Mouse (Mus musculus) embryo, embryonic 10.5 days (tissue): Measurements from ENCODE around the gene Tigd3.
"Not testable (repeated sequence)": the region's sequence is repeated elsewhere in the genome, so short reads cannot be mapped to it uniquely, and the experiment has no call there.

Experiments
- DNase-seq: peaks from one replicate; pipeline ENCODE4 v3.0.0-alpha.2; 2015; ENCODE audit warnings: low spot score

Gene Tigd3

DNA sequence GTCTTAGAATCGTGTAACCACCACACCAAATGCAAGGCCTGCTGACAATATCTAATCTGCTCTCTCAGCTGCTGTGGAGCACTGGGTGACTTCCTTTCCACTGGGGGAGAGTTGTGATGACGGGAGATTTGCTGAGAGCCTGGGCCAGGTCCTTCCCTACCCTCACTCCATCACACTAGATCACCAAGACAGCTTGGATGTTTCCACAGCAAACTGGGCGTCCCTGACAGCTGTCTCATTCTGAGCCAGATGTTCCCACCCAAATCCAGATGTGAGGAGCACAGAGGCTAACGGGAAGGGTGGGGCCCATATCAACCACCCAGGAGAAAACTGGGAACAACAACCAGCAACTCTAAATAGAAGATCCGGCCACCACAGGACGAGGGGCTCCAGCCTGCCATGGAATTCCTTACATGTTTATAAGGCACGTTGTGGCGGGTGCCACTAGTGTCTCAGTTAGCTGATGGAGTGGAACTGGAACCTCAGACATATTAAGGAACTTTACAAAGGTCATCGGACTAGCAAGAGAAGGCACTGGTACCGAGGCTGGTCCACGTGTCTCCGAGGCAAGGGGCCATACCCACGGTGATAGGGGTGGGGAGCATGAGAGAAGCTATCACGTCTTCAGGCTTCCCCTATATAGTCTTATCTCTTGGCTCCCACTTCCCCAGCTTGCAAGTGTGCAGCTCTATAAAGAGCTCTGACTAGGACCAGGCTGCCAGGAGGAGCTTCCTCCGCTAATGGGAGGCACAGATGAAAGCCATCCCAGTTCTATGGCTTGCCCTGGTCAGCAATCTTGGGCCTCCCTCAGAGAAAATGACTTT, 28.4 kb upstream of the Tigd3 start:
- DNase-seq, result no peak

DNA sequence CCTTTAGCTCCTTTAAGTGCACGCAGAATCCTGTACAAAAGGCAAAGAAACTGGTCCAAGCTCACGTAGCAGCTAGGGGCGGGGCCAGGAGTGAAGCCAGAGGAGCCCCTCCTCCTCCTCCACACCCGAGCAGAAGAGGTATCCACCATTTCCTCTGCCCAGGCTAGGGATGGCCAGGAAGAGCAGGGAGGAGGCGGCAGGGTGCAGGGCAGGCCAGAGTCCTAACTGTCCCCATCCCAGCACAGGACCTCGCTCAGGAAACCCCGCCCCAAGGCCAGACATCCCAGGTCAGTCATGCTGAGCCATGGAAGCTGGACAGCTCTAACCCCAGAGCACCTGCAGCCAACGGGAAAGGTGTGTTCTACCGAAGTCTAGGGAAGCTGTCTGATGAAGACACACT, 27.8 kb upstream of the Tigd3 start:
- DNase-seq, result peak; percentile 40

DNA sequence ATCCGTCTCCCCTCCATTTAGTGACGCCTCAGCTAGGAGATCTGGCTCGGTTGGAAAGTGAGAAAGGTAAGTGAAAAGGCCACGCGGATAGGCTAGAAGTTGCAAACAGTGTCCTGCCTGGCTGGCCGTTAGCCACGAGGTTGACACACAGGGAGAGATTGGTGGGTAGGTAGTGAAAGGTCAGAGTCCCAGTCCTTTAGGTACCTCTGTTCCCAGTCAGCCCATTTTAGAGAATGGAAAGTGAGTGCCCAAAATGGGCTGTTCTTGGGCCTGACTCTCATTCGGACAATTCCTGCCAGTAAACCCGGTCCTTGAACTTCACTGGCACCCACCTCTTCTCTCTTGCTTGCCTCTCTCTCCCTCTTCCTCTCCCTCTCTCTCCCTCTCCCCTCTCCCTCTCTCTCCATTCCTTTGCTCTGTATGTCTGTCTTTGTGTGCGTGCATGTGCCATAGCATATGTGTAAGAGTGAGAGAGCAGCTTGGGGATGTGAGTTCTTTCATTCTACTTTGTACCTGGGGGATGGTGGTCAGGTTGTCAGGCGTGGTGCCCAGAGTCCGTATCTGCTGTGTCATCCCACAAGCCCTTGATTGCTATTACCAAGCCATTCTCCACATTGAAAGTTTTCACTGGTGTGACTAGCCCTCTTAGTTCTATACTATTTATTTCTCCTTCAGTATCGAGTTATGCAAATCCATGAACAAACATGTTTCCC, 19.2 kb upstream of the Tigd3 start, which contains the start of gene Dpf2:
TSS of gene Dpf2 (minus strand) at position 4 of the 713 bp plus-strand sequence.
- DNase-seq, result no peak

DNA sequence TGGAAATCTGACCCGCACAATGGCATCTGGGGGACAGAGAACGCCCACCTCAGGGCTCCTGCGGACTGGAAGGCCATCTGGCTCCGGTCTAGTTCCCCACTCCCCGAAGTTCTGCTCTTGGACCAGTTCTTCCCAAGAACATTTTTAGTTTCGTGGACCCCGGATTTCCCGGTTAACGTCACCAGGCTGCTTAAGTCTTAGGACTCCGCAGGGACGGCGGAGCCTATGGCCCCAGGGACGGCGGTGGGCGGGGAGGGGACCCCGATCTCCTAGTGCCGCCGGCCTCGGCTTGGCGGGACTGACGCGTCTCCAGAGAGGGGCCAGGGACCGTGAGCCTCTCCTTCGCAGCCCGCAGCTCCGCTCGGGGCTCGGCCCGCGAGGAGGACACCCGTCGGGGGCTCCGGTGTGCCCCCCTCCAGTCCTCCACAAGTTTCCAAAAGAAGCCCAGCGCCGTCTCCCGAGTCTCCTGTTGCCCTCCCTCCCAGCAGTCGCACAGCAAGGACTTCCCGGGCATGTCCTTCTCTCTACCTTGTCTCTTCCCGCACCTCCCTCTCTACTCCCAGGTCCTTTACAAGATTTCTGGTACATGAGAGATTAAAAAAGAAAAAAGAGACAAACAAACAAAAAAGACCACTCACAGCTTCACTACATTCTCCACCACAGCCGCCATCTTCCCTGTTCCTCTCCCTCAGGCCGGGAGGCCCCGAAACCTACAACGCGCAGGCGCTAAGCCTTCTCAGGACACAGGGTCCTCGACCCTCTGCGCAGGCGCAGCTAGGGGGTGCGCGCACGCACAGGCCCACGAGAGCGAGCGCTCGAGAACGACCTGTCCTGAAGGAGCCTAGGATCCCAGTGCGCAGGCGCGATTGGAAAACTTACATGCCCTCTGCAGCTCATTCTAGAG, 18.4 kb upstream of the Tigd3 start:
- DNase-seq, result peak; percentile 100

DNA sequence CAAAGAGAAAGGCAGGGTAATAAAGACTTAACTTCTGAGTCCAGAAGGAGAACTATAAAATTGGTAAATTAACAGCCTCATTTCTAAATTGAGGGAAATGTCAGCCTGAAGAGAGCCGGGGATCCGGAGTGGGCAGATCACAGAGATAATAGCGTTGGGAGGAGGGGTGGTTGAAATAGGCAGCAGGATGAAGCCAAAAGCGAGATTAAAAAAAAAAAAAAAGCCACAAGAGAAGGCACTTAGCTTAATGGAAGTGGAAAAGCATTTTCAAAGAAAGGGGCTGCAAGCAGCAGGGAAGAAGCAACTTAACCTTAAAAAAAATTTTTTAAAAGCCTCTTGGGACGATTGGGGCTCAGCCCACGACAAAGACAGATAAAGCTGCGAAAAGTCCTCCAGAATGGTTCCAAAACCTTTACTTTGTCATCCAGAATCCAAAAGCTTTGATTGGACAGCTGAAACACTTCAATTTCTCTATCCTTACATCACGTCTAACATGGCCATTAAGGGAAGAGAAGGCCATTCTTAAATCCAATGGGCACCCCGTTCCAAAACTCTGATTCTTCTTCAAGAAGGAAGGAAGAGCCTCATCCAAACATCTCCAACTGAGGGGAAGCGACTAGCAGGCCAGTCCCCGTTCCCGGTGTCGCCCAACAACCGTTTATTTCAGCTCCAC, 17.6 kb upstream of the Tigd3 start:
- DNase-seq, result no peak

DNA sequence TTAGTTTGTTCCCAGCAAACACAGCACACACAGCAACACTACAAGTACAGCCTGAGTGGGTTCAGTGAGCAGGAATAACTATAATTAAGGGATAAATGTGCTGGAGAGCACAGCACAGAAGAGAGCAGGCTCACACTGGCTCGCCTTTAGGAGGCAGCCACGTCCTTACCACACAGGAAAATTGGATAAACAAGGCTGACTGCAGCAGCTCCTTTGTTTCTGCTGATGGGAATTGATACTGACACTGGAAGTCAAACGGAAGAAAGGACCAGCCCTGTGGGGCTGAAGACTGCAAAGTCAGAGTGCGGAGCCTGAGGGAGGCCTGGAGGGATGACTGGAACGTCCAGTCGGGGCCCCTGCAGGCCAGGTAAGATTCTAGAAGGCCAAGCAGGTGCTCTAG, 16.3 kb upstream of the Tigd3 start:
- DNase-seq, result no peak

DNA sequence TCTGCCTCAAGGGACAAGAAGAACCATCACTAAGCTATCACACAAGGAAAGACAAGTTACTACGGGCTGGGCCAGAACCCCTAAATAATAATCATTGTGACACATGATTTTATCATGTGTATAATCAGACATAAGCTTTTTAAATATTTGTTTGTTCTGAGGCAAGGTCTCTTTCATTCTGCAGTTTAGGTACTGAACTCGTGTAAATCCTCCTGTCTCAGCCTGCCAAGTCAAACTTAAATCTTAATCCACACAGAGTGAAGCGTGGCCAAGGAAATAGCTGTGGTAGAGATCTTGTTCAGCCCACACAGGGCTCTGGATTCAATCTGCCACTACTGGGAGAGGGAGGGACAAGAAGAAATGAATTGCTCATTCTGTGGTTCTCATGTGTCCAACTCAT, 13.3 kb upstream of the Tigd3 start:
- DNase-seq, result no peak

DNA sequence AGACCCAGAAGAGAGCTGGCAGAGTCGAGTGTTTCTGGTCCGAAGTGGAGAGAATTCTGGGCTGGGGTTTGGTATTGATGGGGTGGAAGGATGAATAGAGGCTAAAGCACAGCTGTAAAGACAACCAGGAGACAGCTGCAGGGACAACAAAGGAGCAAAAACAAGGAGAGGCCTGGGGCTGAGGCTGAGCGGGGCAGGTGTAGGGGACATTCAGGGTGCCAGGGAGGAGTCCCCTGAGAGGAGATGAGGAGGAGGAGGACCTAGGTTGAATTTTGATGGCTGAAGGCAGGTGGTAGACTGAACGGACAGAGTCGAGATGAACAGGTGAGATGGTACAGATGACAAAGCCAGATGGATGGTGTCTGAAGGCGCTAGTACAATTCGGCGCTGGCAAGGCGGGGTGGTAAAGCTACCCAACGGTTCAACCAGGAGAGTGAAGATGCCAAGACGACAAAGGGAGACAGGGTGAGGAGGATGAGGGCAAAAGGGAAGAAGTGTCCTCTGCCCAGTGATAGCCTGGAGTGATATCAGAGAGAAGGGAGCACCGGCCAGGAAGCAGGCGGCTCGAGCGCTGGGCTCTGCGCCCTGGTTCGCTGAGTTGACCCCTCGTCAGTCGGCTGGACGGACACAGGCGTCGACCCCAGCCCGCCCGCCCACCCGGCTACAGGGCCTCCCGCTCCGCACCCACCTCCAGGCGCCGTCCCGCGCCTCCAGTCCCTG, 507 bp downstream of the Tigd3 start:
- DNase-seq, result peak; percentile 17

DNA sequence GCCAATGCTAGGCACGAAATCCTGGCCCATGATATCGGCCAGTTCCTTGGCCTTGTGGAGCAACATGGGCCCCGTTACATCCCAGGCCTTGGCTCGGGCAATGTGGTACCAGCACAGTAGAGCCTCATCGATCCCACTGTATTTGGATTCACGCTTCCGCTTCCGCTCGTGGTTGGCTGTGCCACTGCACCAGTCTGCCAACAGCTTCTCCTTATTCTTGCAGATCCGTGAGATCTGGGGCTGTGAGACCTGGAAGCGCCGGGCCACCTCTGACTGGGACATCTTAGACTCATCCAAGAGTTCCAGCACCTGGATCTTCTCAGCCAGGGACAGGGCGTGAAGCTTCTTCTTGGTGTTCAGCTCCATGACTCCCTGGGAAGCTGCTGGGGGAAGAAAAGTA, 1.2 kb downstream of the Tigd3 start:
- no peak for DNase-seq

DNA sequence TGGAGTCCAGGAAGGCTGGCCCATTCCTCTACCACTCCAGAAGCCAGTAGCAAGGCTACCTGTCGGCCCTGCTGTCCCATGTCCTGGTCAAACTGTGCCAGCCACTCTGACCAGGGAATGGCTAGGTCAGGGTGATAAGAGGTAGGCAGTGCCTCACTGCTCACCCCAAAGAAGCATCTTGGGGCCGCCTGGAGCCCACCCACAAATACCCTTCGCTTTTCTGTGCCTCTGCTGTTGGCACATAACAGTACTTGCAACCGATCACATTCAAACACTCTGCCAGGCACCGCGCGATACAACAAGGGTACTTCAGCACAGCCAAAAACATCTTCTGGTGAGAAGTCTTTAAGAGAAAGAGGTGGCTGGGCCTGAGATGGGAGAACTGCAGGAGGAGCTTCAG, 1.7 kb downstream of the Tigd3 start:
- DNase-seq, result no peak

DNA sequence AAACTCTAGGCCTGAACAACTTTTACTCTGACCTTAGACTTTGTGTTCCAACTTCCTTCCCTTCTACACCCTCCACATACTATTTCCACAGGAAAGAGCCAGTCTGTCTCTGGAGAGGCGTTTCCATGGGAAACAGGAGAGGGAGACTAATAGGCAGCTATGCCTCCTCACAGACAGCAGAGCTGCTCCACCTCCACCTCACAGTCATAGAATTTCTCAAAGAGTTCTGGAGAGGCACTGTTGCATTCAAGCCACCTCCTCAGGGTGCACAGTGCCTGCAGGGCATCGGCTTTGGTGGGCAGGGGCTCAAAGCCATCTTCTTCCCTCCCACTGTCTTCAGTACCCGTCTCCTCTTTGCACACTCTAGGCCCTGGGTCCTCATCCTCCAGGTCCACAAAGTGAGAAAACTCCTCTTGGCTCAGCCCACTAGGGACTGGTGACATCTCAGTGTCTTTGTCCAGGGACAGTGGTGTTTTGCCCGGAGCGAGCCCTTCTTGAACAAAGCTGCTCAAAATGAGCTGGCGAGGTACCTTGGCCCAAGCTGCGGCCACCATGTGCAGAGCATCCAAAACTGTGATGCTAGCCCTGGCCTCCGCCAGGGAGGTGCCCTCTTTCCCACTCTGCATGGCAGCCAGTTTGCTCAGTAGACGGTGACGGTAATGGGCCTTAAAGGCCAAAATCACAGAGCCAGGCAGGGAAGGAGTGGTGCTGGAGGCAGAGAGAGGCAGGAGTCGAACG, 2.3 kb downstream of the Tigd3 start:
- no peak for DNase-seq

DNA sequence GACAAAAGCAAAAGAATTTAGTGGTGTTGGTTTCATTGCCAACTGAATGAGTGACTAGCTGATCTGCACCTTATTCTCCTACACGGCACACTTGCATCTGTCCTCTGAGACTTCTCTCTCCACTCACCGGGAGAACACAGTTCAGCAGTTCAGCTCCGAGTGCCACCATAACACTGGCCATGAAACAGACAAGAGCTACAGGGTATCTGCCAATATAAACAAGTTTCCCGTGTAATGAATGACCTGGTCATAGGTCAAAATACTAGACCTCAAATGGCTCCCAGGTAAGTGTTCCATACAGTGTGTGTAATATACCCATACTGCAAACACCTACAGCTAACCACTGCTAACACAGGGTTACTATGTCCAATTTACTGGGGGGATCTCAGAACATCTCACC, 4.7 kb downstream of the Tigd3 start:
- no peak for DNase-seq

DNA sequence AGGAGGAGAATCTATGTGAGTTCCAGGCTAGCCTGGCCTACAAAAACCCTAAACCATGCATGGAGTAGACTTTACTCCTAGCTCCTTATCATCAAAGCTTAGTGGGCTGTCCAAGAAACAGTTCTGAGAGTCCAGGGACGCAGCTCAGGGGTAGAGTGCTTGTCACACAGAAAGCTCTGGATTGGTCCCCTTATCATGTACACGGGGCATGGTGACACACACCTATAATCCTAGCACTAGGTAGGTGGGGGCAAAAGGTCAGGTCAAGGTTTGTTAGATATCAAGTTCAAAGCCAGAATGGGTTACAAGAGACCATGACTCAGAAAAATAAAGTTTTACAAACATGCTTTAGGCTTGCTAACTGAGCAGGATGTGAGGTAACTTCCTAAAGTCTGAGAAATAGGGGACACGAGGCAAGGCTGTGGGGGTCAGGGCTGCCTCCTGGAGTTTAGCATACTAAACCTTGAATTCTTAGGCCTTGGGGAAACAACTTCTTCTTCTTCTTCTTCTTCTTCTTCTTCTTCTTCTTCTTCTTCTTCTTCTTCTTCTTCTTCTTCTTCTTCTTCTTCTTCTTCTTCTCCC, 6.6 kb downstream of the Tigd3 start:
- no peak for DNase-seq

DNA sequence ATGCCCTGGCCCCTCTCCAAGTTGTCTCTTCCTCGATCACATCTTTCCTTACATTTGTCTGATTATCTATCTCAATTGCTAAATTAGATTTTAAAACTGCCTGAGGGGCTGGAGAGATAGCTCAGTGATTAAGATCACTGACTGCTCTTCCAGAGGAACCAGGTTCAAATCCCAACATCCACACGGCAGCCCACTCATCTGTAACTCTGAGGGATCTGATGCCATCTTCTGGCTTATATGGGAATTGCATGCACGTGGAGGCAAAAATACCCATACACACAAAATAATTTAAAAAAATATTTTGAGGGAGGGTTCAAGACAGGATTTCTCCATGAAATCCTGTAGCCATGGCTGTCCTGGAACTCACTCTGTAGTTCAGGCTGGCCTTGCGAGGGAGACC, 8.1 kb downstream of the Tigd3 start:
- DNase-seq, result peak; percentile 62

DNA sequence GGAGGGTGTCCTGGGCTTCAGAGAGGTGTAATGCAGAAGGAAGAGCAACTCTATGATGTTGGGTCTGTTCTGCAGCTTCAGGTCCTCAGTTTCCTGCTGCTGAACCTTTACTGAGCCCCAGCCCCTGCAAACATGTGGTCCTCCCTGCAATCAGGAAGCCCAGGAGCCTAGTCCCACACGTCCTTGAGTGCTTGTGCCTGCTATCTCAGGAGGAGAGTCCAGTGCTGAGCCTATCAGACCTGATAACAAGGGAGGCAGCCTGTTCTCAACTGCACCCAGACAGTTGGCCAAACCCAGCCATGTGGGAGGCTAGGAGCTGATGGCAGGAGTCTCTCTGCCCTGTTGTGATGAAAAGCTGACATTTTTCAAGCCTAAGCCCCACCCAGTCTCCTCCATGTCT, 10.0 kb downstream of the Tigd3 start:
- no peak for DNase-seq

DNA sequence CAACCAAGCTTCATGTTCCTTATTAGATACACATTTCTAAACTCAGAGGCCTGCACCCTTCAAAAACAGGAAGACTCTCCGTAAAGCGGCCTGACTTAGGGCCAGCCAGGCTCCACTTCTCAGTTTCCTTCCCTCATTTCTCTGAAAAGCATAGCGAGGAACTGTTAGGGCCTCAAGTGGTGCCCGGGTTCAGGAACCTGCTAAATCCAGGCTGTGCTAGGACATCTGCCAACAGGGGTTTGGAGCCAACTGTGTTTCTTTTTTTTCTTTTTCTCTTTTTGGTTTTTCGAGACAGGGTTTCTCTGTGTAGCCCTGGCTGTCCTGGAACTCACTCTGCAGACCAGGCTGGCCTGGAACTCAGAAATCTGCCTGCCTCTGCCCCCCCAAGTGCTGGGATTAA, 11.9 kb downstream of the Tigd3 start:
- DNase-seq, result not testable (repeated sequence)

DNA sequence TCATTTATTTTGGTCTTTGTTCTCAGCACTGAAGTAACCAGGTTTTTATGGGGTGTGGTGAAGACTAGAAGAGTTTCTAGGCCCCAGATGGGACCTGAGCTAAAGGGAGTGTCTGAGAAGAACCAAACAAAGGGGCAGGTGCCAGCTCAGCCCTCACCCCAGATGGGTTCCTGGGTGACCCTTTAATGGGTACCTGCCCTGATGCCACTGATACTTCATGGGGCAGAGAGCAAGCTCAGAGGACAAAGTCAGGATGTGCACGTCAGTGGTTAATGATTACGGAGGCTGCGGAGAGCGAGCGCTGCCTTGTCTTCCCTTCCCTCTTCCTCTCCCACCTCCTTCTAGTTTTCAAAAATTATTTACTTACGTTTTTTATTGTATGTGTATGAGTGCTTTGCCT, 12.8 kb downstream of the Tigd3 start:
- no peak for DNase-seq

DNA sequence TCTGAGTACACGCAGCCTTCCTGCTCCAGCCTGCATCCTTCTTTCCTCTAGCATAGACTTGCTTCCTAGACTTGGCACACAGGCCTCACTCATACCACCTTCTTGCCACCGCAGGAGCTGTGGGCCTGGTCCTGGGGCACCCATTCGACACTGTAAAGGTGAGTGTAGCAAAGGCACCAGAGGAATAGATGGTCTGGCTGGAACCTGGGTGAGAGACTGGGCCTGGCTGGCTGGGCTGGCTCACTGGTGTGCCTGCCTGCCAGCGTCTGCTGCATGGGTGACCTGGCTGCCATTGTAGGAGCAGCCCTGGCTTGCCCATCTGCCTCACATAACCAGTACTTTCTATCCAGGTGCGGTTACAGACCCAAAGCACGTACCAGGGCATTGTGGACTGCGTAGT, 14.2 kb downstream of the Tigd3 start:
- DNase-seq, result no peak

DNA sequence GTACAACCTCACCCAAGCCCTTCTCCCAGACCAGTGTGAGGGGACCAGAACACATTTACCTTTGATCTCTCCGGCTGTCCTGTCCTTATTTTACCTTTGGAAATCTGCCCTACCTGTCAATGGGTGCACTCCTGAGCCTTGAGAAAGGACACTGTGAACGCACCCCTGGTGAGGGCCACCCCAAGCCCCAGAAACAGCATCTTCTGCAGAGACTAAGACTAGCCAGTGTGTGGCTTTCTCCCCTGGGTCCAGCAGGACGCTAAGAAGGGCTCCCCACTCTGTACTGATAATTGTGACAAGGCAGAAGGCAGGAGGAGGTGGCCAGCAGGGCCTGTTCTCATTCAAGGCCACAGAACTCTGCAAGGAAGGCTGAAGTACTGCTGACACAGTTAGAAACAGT, 15.0 kb downstream of the Tigd3 start:
- DNase-seq, result no peak

DNA sequence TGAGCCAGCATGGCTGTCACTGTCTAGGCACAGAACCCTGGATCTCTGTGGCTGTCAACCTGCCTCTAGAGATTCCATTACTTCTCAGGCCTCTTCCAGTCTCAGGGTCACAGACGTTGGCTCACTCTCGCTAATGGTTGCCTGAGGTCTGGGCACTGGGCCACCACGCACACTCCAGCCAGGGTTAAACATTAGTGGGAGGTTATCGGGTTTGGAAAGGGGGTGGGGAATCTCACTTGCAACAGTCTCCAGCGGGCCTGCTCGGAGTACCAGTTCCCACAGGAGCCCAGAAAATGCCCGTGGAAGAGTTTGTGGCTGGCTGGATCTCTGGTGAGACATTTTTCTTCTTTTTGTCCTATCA, 15.6 kb downstream of the Tigd3 start:
- no peak for DNase-seq
